Mouse (Mus musculus): ENCODE data around the gene Papss1. TPM values are rescaled to one million over a fixed set of nuclear protein-coding genes. Genes with fewer than 3 reads are reported as not detected.

Gene Papss1
- polyA plus RNA-seq, 1 experiment from 2014 or later = 150 TPM

GRCm38 (mm10) chr3:131552349-131553254, 12.0 kb upstream of the Papss1 start:
- Histone ChIP-seq H3K4me1 (replicated peaks; ENCODE audit: control insufficient read depth, insufficient read depth, low read length) (no peaks in the 10 kb centered on the region), H3K4me3 (ENCODE audit: low read depth, low read length) (no peak overlapping the region), H3K27ac (ENCODE audit: low read depth, low read length) (no peak overlapping the region), H3K9me3 (ENCODE audit: control insufficient read depth) (no peaks in the 10 kb centered on the region), H3K27me3 (replicated peaks; ENCODE audit: control insufficient read depth, insufficient read depth, low read length) (no peaks in the 10 kb centered on the region), H3K36me3 (ENCODE audit: control insufficient read depth, insufficient read depth) (no peaks in the 10 kb centered on the region), H3K9ac (ENCODE audit: low read depth, low read length) (no peak overlapping the region), H3K4me2 (replicated peaks; ENCODE audit: low read depth) (no peak overlapping the region)
- WGBS = 35% methylated on average over 9 of the region's 9 CpGs
- TF ChIP-seq CTCF (IDR thresholded peaks at IDR 0.05; ENCODE audit: low read depth) = peak; percentile 89
- ATAC-seq = no peak

DNA sequence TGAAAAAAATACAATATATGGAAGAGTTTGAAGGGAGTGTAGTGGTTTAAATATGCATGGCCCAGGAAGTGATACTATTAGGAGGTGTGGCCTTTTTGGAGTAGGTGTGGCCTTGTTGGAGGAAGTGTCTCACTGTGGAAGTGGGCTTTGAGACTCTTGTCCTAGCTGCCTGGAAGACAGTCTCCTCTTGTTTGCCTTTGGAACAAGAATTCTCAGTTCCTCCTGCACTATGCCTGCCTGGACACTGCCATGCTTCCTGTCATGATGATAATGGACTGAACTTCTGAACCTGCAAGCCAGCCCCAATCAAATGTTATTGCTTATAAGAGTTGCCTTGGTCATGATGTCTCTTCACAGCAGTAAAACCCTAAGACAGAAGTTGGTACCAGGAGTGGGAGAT, 8.8 kb upstream of the Papss1 start:
- ATAC-seq = no peak
- Histone ChIP-seq H3K4me1 (replicated peaks; ENCODE audit: control insufficient read depth, insufficient read depth, low read length) (peaks cover 2% of the 10 kb centered on the region; the same call in 1 of the 2 replicates), H3K4me2 (replicated peaks; ENCODE audit: low read depth) (no peak overlapping the region), H3K4me3 (ENCODE audit: low read depth, low read length) (no peak overlapping the region), H3K27me3 (replicated peaks; ENCODE audit: control insufficient read depth, insufficient read depth, low read length) (no peaks in the 10 kb centered on the region), H3K36me3 (ENCODE audit: control insufficient read depth, insufficient read depth) (no peaks in the 10 kb centered on the region), H3K9ac (ENCODE audit: low read depth, low read length) (no peak overlapping the region), H3K9me3 (ENCODE audit: control insufficient read depth) (no peaks in the 10 kb centered on the region), H3K27ac (ENCODE audit: low read depth, low read length) (no peak overlapping the region)
- TF ChIP-seq CTCF (IDR thresholded peaks at IDR 0.05; ENCODE audit: low read depth) = no peak

GRCm38 (mm10) chr3:131561591-131561990, 3.0 kb upstream of the Papss1 start:
- H3K36me3 ChIP-seq (ENCODE audit: control insufficient read depth, insufficient read depth) = no peaks in the 10 kb centered on the region
- H3K4me1 ChIP-seq (replicated peaks; ENCODE audit: control insufficient read depth, insufficient read depth, low read length) = peaks cover 13% of the 10 kb centered on the region
- no peak overlapping the region for H3K4me2 ChIP-seq (replicated peaks; ENCODE audit: low read depth)
- H3K27ac ChIP-seq (ENCODE audit: low read depth, low read length) = no peak overlapping the region
- TF ChIP-seq CTCF (IDR thresholded peaks at IDR 0.05; ENCODE audit: low read depth) = no peak
- no peaks in the 10 kb centered on the region for H3K27me3 ChIP-seq (replicated peaks; ENCODE audit: control insufficient read depth, insufficient read depth, low read length)
- no peak for ATAC-seq
- no peak overlapping the region for H3K4me3 ChIP-seq (ENCODE audit: low read depth, low read length)
- no peaks in the 10 kb centered on the region for H3K9me3 ChIP-seq (ENCODE audit: control insufficient read depth)
- H3K9ac ChIP-seq (ENCODE audit: low read depth, low read length) = no peak overlapping the region

DNA sequence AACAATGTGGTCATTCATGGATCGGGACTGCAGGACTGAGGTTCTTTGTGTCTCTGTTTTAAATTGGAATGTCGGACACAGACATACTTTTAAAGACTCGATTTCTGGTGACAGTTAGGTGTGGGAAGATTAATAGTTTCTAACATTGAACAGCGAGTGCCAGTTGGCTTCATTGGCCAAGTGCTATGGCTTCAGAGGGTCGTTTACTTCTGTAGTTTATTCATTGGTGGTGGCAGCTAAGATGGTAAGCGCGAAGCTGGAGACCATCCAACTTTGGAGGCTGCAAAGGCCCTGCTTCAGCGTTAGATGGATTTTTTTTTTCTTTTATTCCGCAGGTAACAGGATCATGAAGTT, 666 bp downstream of the Papss1 start:
- peak overlapping the region; percentile 62 for H3K4me3 ChIP-seq (ENCODE audit: low read depth, low read length)
- peaks cover 16% of the 10 kb centered on the region for H3K4me1 ChIP-seq (replicated peaks; ENCODE audit: control insufficient read depth, insufficient read depth, low read length)
- 1% methylated on average over 9 of the region's 9 CpGs for WGBS
- peak overlapping the region; percentile 74 for H3K9ac ChIP-seq (ENCODE audit: low read depth, low read length)
- ATAC-seq = no peak
- no peaks in the 10 kb centered on the region for H3K9me3 ChIP-seq (ENCODE audit: control insufficient read depth)
- H3K27me3 ChIP-seq (replicated peaks; ENCODE audit: control insufficient read depth, insufficient read depth, low read length) = no peaks in the 10 kb centered on the region
- H3K4me2 ChIP-seq (replicated peaks; ENCODE audit: low read depth) = peak overlapping the region; percentile 67
- TF ChIP-seq CTCF (IDR thresholded peaks at IDR 0.05; ENCODE audit: low read depth) = no peak
- 0 out of 2 replicates have a peak, but pooled peaks cover 5% of the 10 kb centered on the region for H3K36me3 ChIP-seq (ENCODE audit: control insufficient read depth, insufficient read depth)
- peak overlapping the region; percentile 87 for H3K27ac ChIP-seq (ENCODE audit: low read depth, low read length)

DNA sequence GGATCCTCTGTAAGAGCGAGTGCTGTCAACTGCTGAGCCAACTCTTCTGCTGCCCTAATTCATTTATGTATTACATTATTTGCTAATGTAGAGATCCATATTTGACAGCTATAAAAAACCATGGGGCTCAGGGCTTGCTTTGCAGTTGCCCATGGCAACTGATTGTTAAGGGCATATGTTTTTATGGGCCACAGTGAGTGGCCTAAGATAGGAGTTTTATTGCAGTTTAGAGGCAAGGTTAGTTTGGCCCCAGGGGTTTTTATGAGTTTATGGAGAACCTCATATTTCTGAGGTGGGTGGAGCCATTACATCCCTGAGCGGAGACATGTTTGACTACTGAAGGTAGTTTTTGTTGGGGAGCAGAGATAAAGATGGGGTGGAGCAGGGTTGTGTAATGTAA, 1.7 kb downstream of the Papss1 start:
- H3K27ac ChIP-seq (ENCODE audit: low read depth, low read length) = peak overlapping the region; percentile 87; the same call in 1 of the 2 replicates
- H3K4me2 ChIP-seq (replicated peaks; ENCODE audit: low read depth) = peak overlapping the region; percentile 67
- H3K27me3 ChIP-seq (replicated peaks; ENCODE audit: control insufficient read depth, insufficient read depth, low read length) = no peaks in the 10 kb centered on the region
- 42% methylated on average over 2 of the region's 2 CpGs for WGBS
- TF ChIP-seq CTCF (IDR thresholded peaks at IDR 0.05; ENCODE audit: low read depth) = no peak
- no peaks in the 10 kb centered on the region for H3K9me3 ChIP-seq (ENCODE audit: control insufficient read depth)
- peak overlapping the region; percentile 62 for H3K4me3 ChIP-seq (ENCODE audit: low read depth, low read length)
- ATAC-seq = peak; percentile 62
- H3K36me3 ChIP-seq (ENCODE audit: control insufficient read depth, insufficient read depth) = 0 out of 2 replicates have a peak, but pooled peaks cover 5% of the 10 kb centered on the region
- no peak overlapping the region for H3K9ac ChIP-seq (ENCODE audit: low read depth, low read length)
- peaks cover 16% of the 10 kb centered on the region for H3K4me1 ChIP-seq (replicated peaks; ENCODE audit: control insufficient read depth, insufficient read depth, low read length)

DNA sequence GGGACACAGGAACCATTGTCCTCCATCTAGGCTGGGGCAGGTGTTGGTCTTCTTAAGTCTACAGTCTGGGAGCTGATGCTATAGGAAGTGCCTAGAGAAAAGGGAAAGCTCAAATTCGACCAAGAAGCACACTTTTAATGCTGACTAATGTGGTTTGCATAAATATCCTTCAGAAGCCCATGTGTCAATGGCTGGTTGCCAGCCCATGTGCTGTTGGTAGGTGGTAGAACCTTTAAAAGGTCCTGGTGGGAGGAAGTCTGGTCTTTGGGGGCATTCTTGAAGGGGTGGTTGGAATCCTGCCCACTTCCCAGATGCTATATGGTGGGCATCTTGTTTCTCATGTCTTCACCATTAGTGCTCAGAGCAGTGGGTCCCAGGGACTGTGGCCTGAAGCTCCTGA, 5.9 kb downstream of the Papss1 start:
- 45% methylated on average over 1 of the region's 1 CpGs for WGBS
- Histone ChIP-seq H3K27ac (ENCODE audit: low read depth, low read length) (no peak overlapping the region), H3K36me3 (ENCODE audit: control insufficient read depth, insufficient read depth) (peaks cover 5% of the 10 kb centered on the region; the same call in 1 of the 2 replicates), H3K9me3 (ENCODE audit: control insufficient read depth) (no peaks in the 10 kb centered on the region), H3K4me1 (replicated peaks; ENCODE audit: control insufficient read depth, insufficient read depth, low read length) (0 out of 2 replicates have a peak, but pooled peaks cover 7% of the 10 kb centered on the region), H3K9ac (ENCODE audit: low read depth, low read length) (no peak overlapping the region), H3K27me3 (replicated peaks; ENCODE audit: control insufficient read depth, insufficient read depth, low read length) (no peaks in the 10 kb centered on the region), H3K4me3 (ENCODE audit: low read depth, low read length) (no peak overlapping the region), H3K4me2 (replicated peaks; ENCODE audit: low read depth) (no peak overlapping the region)
- no peak for TF ChIP-seq CTCF (IDR thresholded peaks at IDR 0.05; ENCODE audit: low read depth)
- no peak for ATAC-seq

Data from intestine, postnatal 0 days (tissue).